Mouse (Mus musculus) lung, adult 18-20 months (tissue): ENCODE data around the gene Cdkn1a.
"Not testable (repeated sequence)": the region's sequence is repeated elsewhere in the genome, so short reads cannot be mapped to it uniquely, and the experiment has no call there.

ENCODE experiments used
- DNase-seq, 2 experiments: peaks; one replicate each; pipeline ENCODE4 v3.0.0; 2022; ENCODE audit warnings: mixed read lengths in 2 of 2

The Cdkn1a gene

GRCm38 (mm10) chr17:29090776-29091175, at the start of gene Cdkn1a:
TSS of gene Cdkn1a (plus strand) at chr17:29090976.
- DNase-seq, result no peak

- DNase-seq, result not testable (repeated sequence)
Observed at GRCm38 (mm10) chr17:29041632-29042031, 49.1 kb upstream of the Cdkn1a start.

GRCm38 (mm10) chr17:29042569-29042968, 48.2 kb upstream of the Cdkn1a start:
- DNase-seq, result no peak

- DNase-seq, result no peak
Observed at GRCm38 (mm10) chr17:29043583-29043982, 47.2 kb upstream of the Cdkn1a start.

GRCm38 (mm10) chr17:29044146-29044924, 46.4 kb upstream of the Cdkn1a start:
- DNase-seq, result no peak

- no peak for DNase-seq
Observed at GRCm38 (mm10) chr17:29044925-29045319, 45.9 kb upstream of the Cdkn1a start.

- peak; percentile 78 to 85 for DNase-seq
Observed at GRCm38 (mm10) chr17:29045741-29046530, 44.8 kb upstream of the Cdkn1a start.

GRCm38 (mm10) chr17:29046863-29047262, 43.9 kb upstream of the Cdkn1a start:
- DNase-seq, result no peak

- no peak for DNase-seq
Observed at GRCm38 (mm10) chr17:29047697-29048514, 42.9 kb upstream of the Cdkn1a start.

- peak; percentile 83 to 87 for DNase-seq
Observed at GRCm38 (mm10) chr17:29048748-29049507, 41.8 kb upstream of the Cdkn1a start.

- DNase-seq, result no peak
Observed at GRCm38 (mm10) chr17:29049508-29049889, 41.3 kb upstream of the Cdkn1a start.

- DNase-seq, result no peak
Observed at GRCm38 (mm10) chr17:29049923-29050322, 40.9 kb upstream of the Cdkn1a start.

- DNase-seq, result no peak
Observed at GRCm38 (mm10) chr17:29050791-29051190, 40.0 kb upstream of the Cdkn1a start.

GRCm38 (mm10) chr17:29053067-29053466, 37.7 kb upstream of the Cdkn1a start:
- no peak for DNase-seq

GRCm38 (mm10) chr17:29053841-29054240, 36.9 kb upstream of the Cdkn1a start:
- DNase-seq, result peak; percentile 84 to 86

- no peak for DNase-seq
Observed at GRCm38 (mm10) chr17:29054429-29054828, 36.3 kb upstream of the Cdkn1a start.

GRCm38 (mm10) chr17:29055586-29055985, 35.2 kb upstream of the Cdkn1a start:
- no peak for DNase-seq

GRCm38 (mm10) chr17:29056207-29056606, 34.6 kb upstream of the Cdkn1a start:
- DNase-seq, result no peak

- DNase-seq, result no peak
Observed at GRCm38 (mm10) chr17:29056699-29057151, 34.1 kb upstream of the Cdkn1a start.

GRCm38 (mm10) chr17:29057361-29057890, 33.4 kb upstream of the Cdkn1a start:
- no peak for DNase-seq

GRCm38 (mm10) chr17:29057961-29058360, 32.8 kb upstream of the Cdkn1a start:
- peak; percentile 82 to 91 for DNase-seq

GRCm38 (mm10) chr17:29058487-29058886, 32.3 kb upstream of the Cdkn1a start:
- no peak for DNase-seq
